Mouse (Mus musculus) embryonic facial prominence, embryonic 12.5 days (tissue): ENCODE data around the gene Zeb2. TPM values are rescaled to one million over a fixed set of nuclear protein-coding genes. Genes with fewer than 3 reads are reported as not detected.

ENCODE experiments used
- ATAC-seq: fragments of 200-750 bp; cut with Nextera tagmentation; 2 replicates; pipeline ENCODE4 v1.8.0; 2017; ENCODE audit not compliant: insufficient number of reproducible peaks, insufficient read depth, low FRiP score, low TSS enrichment
- H3K27ac ChIP-seq: fragments of 300-500 bp; sonication (generic); 2 replicates; pipeline ENCODE4 v1.5.1; 2016; ENCODE audit warnings: mild to moderate bottlenecking
- H3K27me3 ChIP-seq: fragments of 300-500 bp; sonication (generic); 2 replicates; pipeline ENCODE4 v1.6.1; 2016; ENCODE audit warnings: mild to moderate bottlenecking, moderate library complexity
- H3K36me3 ChIP-seq: fragments of 300-500 bp; sonication (generic); 2 replicates; pipeline ENCODE4 v1.6.1; 2016; ENCODE audit warnings: mild to moderate bottlenecking
- H3K4me1 ChIP-seq: fragments of 300-500 bp; sonication (generic); 2 replicates; pipeline ENCODE4 v1.6.1; 2016
- H3K4me2 ChIP-seq: fragments of 300-500 bp; sonication (generic); replicated peaks from 2 replicates; pipeline ENCODE4 v1.6.1; 2016; ENCODE audit warnings: mild to moderate bottlenecking, moderate library complexity
- H3K4me3 ChIP-seq: fragments of 300-500 bp; sonication (generic); 2 replicates; pipeline ENCODE4 v1.5.1; 2016; ENCODE audit warnings: mild to moderate bottlenecking
- H3K9ac ChIP-seq: fragments of 300-500 bp; sonication (generic); 2 replicates; pipeline ENCODE4 v1.6.1; 2016; ENCODE audit warnings: mild to moderate bottlenecking, moderate library complexity
- H3K9me3 ChIP-seq: fragments of 300-500 bp; sonication (generic); 2 replicates; pipeline ENCODE4 v1.6.1; 2016; ENCODE audit warnings: mild to moderate bottlenecking, moderate library complexity
- WGBS: fragments of 180-500 bp; shearing (Covaris S2); methylation state at CpG from one replicate; pipeline ENCODE4 v1.1.7; 2016; 5-methylcytosine and 5-hydroxymethylcytosine counted together
- polyA plus RNA-seq: library from polyadenylated mRNA; unstranded; fragments of >200 nt; fragmentation: Nextera tagmentation; extraction: Ambion mirVana; gene quantifications from 2 replicates; pipeline ENCODE4 v1.2.1, GENCODE M21; 2016

The Zeb2 gene
- polyA plus RNA-seq, 1 experiment from 2014 or later, result 49.3 TPM

GRCm38 (mm10) chr2:45125181-45125580 lies 8.0 kb upstream of the Zeb2 start:
- no peak overlapping the region for H3K4me2 ChIP-seq
- H3K4me3 ChIP-seq, result no peak overlapping the region
- no peak for ATAC-seq
- no peak overlapping the region for H3K9ac ChIP-seq
- no peaks in the 10 kb centered on the region for H3K9me3 ChIP-seq
- H3K27me3 ChIP-seq, result no peaks in the 10 kb centered on the region
- 79% methylated on average over 4 of the region's 4 CpGs for WGBS
- no peak overlapping the region for H3K27ac ChIP-seq
- no peaks in the 10 kb centered on the region for H3K36me3 ChIP-seq
- no peaks in the 10 kb centered on the region for H3K4me1 ChIP-seq

- WGBS, result 74% methylated on average over 5 of the region's 5 CpGs
- Histone ChIP-seq H3K4me3 (no peak overlapping the region), H3K4me1 (no peaks in the 10 kb centered on the region), H3K36me3 (no peaks in the 10 kb centered on the region), H3K9me3 (no peaks in the 10 kb centered on the region), H3K4me2 (no peak overlapping the region), H3K9ac (no peak overlapping the region), H3K27me3 (no peaks in the 10 kb centered on the region), H3K27ac (no peak overlapping the region)
- no peak for ATAC-seq
These were observed 6.3 kb upstream of the Zeb2 start for GRCm38 (mm10) chr2:45123490-45123889.

- Histone ChIP-seq H3K27ac (no peak overlapping the region), H3K9ac (no peak overlapping the region), H3K4me3 (no peak overlapping the region), H3K9me3 (no peaks in the 10 kb centered on the region), H3K27me3 (no peaks in the 10 kb centered on the region), H3K4me1 (peaks cover 8% of the 10 kb centered on the region; the same call in 1 of the 2 replicates), H3K4me2 (no peak overlapping the region), H3K36me3 (no peaks in the 10 kb centered on the region)
- no peak for ATAC-seq
- 27% methylated on average over 3 of the region's 3 CpGs for WGBS
These were observed 926 bp upstream of the Zeb2 start for GRCm38 (mm10) chr2:45118121-45118520.

- 15% methylated on average over 7 of the region's 7 CpGs for WGBS
- peak overlapping the region; percentile 64 for H3K9ac ChIP-seq
- no peaks in the 10 kb centered on the region for H3K9me3 ChIP-seq
These were observed 397 bp upstream of the Zeb2 start for GRCm38 (mm10) chr2:45117592-45117991.

GRCm38 (mm10) chr2:45116531-45117024 lies 617 bp downstream of the Zeb2 start:
- no peak for ATAC-seq
- Histone ChIP-seq H3K9me3 (no peaks in the 10 kb centered on the region), H3K4me3 (peak overlapping the region; percentile 49), H3K4me2 (peak overlapping the region; percentile 70), H3K4me1 (peaks cover 8% of the 10 kb centered on the region; the same call in 1 of the 2 replicates), H3K36me3 (no peaks in the 10 kb centered on the region), H3K9ac (peak overlapping the region; percentile 64), H3K27ac (peak overlapping the region; percentile 70), H3K27me3 (no peaks in the 10 kb centered on the region)
- WGBS, result under 1% methylated on average over 25 of the region's 25 CpGs

More at GRCm38 (mm10) chr2:45117592-45117991, 397 bp upstream of the Zeb2 start:
- Histone ChIP-seq H3K27me3 (no peaks in the 10 kb centered on the region), H3K36me3 (no peaks in the 10 kb centered on the region), H3K4me3 (peak overlapping the region; percentile 49), H3K4me1 (peaks cover 8% of the 10 kb centered on the region; the same call in 1 of the 2 replicates), H3K27ac (peak overlapping the region; percentile 70; the same call in 1 of the 2 replicates), H3K4me2 (peak overlapping the region; percentile 70)
- ATAC-seq, result no peak

GRCm38 (mm10) chr2:45115720-45116495 lies 1.3 kb downstream of the Zeb2 start:
- H3K27me3 ChIP-seq, result no peaks in the 10 kb centered on the region
- H3K4me2 ChIP-seq, result peak overlapping the region; percentile 70
- WGBS, result under 1% methylated on average over 23 of the region's 23 CpGs
- ATAC-seq, result no peak
- peak overlapping the region; percentile 33 for H3K9ac ChIP-seq
- H3K36me3 ChIP-seq, result no peaks in the 10 kb centered on the region
- peak overlapping the region; percentile 49 for H3K4me3 ChIP-seq
- H3K4me1 ChIP-seq, result peaks cover 8% of the 10 kb centered on the region; the same call in 1 of the 2 replicates
- peak overlapping the region; percentile 70 for H3K27ac ChIP-seq
- no peaks in the 10 kb centered on the region for H3K9me3 ChIP-seq

GRCm38 (mm10) chr2:45115211-45115610 lies 2.0 kb downstream of the Zeb2 start:
- ATAC-seq, result no peak
- H3K4me3 ChIP-seq, result no peak overlapping the region
- 4% methylated on average over 6 of the region's 6 CpGs for WGBS
- peaks cover 8% of the 10 kb centered on the region; the same call in 1 of the 2 replicates for H3K4me1 ChIP-seq
- H3K36me3 ChIP-seq, result no peaks in the 10 kb centered on the region
- no peaks in the 10 kb centered on the region for H3K9me3 ChIP-seq
- no peak overlapping the region for H3K27ac ChIP-seq
- no peaks in the 10 kb centered on the region for H3K27me3 ChIP-seq
- peak overlapping the region; percentile 70; the same call in 1 of the 2 replicates for H3K4me2 ChIP-seq
- H3K9ac ChIP-seq, result no peak overlapping the region

- Histone ChIP-seq H3K27me3 (no peaks in the 10 kb centered on the region), H3K4me1 (peaks cover 8% of the 10 kb centered on the region; the same call in 1 of the 2 replicates), H3K27ac (no peak overlapping the region), H3K9me3 (no peaks in the 10 kb centered on the region), H3K4me3 (no peak overlapping the region), H3K36me3 (no peaks in the 10 kb centered on the region), H3K9ac (no peak overlapping the region), H3K4me2 (peak overlapping the region; percentile 23)
- 27% methylated on average over 2 of the region's 2 CpGs for WGBS
- no peak for ATAC-seq
These were observed 2.6 kb downstream of the Zeb2 start for GRCm38 (mm10) chr2:45114596-45114995.

GRCm38 (mm10) chr2:45113912-45114311 lies 3.3 kb downstream of the Zeb2 start:
- no peaks in the 10 kb centered on the region for H3K36me3 ChIP-seq
- H3K27ac ChIP-seq, result 0 out of 2 replicates have a peak overlapping the region, but pooled peaks have one; percentile 96
- no peak overlapping the region for H3K9ac ChIP-seq
- peak overlapping the region; percentile 80; the same call in 1 of the 2 replicates for H3K4me2 ChIP-seq
- no peaks in the 10 kb centered on the region for H3K27me3 ChIP-seq
- no peak overlapping the region for H3K4me3 ChIP-seq
- ATAC-seq, result no peak
- peaks cover 8% of the 10 kb centered on the region; the same call in 1 of the 2 replicates for H3K4me1 ChIP-seq
- H3K9me3 ChIP-seq, result no peaks in the 10 kb centered on the region
- WGBS, result 4% methylated on average over 3 of the region's 3 CpGs

- no peaks in the 10 kb centered on the region for H3K27me3 ChIP-seq
- peak overlapping the region; percentile 86 for H3K4me3 ChIP-seq
- H3K9me3 ChIP-seq, result no peaks in the 10 kb centered on the region
- peaks cover 8% of the 10 kb centered on the region; the same call in 1 of the 2 replicates for H3K4me1 ChIP-seq
- no peak; the same call in 1 of the 2 replicates for ATAC-seq
- H3K36me3 ChIP-seq, result no peaks in the 10 kb centered on the region
- H3K4me2 ChIP-seq, result peak overlapping the region; percentile 80
- peak overlapping the region; percentile 100 for H3K9ac ChIP-seq
- 0% methylated on average over 23 of the region's 25 CpGs for WGBS
- H3K27ac ChIP-seq, result peak overlapping the region; percentile 96
These were observed 4.1 kb downstream of the Zeb2 start for GRCm38 (mm10) chr2:45112891-45113683.

- Histone ChIP-seq H3K36me3 (no peaks in the 10 kb centered on the region), H3K9ac (peak overlapping the region; percentile 100), H3K9me3 (no peaks in the 10 kb centered on the region), H3K27me3 (no peaks in the 10 kb centered on the region), H3K27ac (peak overlapping the region; percentile 96), H3K4me3 (peak overlapping the region; percentile 86), H3K4me1 (peaks cover 15% of the 10 kb centered on the region), H3K4me2 (peak overlapping the region; percentile 80)
- WGBS, result 4% methylated on average over 9 of the region's 9 CpGs
- no peak for ATAC-seq
These were observed 5.0 kb downstream of the Zeb2 start for GRCm38 (mm10) chr2:45112021-45112747.
